Mouse (Mus musculus) frontal cortex, postnatal 10 days (tissue): ENCODE data around the gene Baz1a.
"Not testable (repeated sequence)": the region's sequence is repeated elsewhere in the genome, so short reads cannot be mapped to it uniquely, and the experiment has no call there.

Experiments
- DNase-seq, 2 experiments: peaks; one replicate each; pipeline ENCODE4 v3.0.0; 2022; ENCODE audit warnings: low spot score in 2 of 2, mixed read lengths in 1 of 2

The Baz1a gene

GRCm38 (mm10) chr12:55007361-55008008, 6.7 kb downstream of the Baz1a start:
- DNase-seq, result no peak

- no peak for DNase-seq
Observed at GRCm38 (mm10) chr12:55006071-55006470, 8.1 kb downstream of the Baz1a start.

DNA sequence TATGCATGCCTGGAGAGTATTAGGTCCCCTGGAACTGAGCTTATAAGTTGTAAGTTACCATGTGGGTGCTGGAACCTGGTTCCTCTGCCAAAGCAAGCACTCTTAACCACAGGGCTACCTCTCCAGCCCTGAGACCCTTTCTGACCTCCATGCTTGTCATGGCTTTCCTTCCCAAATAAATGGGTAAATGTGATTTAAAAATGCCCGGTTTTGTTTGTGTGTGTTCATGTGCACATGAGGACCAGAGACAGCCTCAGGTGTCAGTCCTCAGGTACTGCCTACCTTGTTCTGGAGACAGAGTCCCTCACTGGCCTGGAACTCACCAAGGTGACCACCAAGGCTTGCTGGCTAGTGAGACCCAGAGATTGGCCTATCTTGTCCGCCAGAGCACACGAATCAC, 9.8 kb downstream of the Baz1a start:
- no peak for DNase-seq

- no peak for DNase-seq
Observed at GRCm38 (mm10) chr12:55003843-55004242, 10.3 kb downstream of the Baz1a start.

GRCm38 (mm10) chr12:55002532-55002931, 11.6 kb downstream of the Baz1a start:
- DNase-seq, result not testable (repeated sequence)

DNA sequence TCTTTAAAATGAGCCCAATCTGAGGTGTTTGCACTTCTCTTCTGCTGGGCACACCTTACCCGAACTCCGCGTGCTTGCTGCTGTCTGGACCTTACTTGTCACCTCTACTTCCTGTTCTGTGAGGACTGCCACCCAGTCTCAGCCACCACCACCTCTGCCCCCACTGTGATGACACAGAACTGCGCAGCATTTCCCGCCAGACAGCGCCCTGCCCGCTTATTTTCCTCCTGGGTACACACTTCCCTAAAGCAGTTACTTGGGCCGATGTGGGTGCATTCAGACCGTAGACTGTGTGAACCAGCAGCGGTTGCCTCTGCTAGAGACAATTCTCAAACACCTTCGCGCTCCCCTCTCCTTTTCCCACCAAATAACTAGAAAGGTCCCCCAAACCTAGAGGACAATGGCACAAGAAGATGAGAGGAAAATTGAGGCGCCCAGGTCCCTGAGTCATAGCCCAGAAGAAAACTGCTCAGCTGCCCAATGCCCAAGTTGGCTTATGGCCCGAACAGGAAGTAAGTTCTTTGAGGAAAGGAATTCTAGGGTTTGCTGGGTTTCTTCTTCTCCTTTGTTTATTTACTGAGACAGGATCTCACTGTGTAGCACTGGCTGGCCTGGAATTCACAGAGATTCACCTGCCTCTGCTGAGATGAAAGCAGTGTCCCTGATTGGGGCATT, 15.0 kb downstream of the Baz1a start:
- no peak for DNase-seq

DNA sequence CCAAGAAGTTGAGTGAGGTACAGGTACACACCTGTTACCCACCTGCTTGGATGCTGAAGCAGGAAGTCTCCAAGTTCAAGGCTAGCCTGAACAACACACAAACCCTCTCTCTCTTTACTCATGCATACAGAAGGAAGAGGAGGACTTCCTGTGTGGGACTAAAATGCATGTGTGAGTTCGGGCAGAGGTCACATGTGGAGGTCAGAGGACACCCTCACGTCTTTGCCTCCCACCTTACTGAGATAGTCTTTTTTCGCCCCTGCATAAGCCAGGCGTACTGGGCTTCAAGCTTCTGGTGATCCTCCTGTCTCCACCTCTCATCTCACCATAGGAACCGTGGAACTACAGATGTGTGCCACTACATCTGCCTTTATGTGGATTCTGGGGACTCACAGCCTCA, 15.7 kb downstream of the Baz1a start:
- DNase-seq, result no peak

- DNase-seq, result no peak
Observed at GRCm38 (mm10) chr12:54996979-54997474, 17.1 kb downstream of the Baz1a start.

- no peak for DNase-seq
Observed at GRCm38 (mm10) chr12:54995965-54996364, 18.2 kb downstream of the Baz1a start.

DNA sequence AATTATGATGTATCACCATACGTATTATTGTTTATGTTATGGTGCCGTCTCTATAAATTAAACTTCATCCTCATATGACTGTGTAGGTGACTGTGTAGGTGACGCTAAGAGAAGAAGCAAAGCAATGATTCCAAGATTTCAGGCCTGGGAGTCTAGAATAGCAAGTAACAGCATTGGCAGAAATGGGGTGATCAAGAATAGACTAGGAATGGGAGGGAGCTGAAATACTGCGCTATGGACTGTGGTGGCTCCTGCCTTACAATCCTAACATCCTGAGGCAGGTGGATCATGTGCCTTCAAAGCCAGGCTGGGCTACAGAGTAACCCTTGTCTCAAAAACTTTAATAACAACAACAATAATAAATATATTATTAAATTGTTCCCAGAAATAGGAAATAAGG, 19.7 kb downstream of the Baz1a start:
- DNase-seq, result no peak

DNA sequence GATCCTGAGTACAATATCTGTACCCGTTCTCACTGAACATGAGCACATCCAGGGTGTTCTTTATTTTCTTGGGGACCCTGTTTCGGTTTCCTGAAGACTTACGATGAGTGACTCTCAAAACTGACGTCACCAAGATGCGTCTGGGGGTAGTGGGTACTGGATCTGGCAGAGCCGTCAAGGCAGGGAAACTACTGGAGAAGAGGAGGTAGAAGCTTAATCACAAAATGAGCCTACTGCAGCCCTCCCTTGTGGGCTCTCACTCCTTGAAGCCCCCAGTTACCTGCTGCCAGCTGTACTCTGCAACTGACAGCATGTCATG, 20.1 kb downstream of the Baz1a start:
- DNase-seq, result no peak

DNA sequence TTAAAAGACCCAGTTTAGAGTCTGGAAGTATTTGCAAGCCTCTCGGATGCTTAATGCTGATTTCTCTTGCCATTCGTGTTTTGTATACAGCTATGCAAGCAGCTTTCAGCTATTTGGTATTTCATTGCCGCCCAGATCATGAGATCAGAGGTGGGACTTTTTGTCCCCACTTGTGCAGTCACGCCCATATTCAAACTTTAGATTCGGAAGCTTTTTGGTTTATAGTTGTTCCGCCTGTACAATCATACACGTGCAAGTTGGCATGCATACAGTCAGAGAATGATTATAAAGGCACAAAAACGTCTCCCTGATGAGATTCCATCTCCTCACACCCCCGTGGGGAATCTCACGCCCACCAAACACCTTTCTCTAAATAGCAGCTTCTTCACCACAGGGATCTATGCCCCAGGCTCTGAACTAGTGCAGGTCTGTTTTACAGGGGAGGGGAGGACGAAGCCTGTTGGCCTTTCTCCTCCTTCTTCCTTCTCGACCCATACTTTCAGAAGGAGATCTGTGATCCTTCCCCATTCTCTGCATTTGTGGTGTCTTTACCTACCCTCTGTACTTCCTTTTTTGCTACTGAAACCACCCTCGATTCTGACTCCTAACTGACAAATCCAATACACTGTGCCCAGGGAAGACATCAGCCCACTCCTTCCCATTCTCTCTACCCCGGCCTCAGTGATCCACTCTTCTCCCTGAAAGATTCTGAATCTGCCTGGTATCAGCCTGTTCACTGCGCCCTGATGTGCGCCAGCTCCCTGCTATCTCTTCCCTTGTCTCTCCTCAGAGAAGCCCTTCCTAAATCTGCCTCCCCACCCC, 20.7 kb downstream of the Baz1a start:
- no peak for DNase-seq

GRCm38 (mm10) chr12:54992814-54993213, 21.3 kb downstream of the Baz1a start:
- no peak for DNase-seq

GRCm38 (mm10) chr12:54988323-54988850, 25.8 kb downstream of the Baz1a start:
- no peak for DNase-seq

GRCm38 (mm10) chr12:54987156-54987555, 27.0 kb downstream of the Baz1a start:
- no peak for DNase-seq

GRCm38 (mm10) chr12:54986052-54986717, 28.0 kb downstream of the Baz1a start, which contains the start of gene Gm20403:
TSS of gene Gm20403 (minus strand) at chr12:54986529.
- DNase-seq, result peak in 1 of 2 experiments; percentile 43

- DNase-seq, result peak; percentile 16 to 49
Observed at GRCm38 (mm10) chr12:54985257-54986051, 28.7 kb downstream of the Baz1a start.

DNA sequence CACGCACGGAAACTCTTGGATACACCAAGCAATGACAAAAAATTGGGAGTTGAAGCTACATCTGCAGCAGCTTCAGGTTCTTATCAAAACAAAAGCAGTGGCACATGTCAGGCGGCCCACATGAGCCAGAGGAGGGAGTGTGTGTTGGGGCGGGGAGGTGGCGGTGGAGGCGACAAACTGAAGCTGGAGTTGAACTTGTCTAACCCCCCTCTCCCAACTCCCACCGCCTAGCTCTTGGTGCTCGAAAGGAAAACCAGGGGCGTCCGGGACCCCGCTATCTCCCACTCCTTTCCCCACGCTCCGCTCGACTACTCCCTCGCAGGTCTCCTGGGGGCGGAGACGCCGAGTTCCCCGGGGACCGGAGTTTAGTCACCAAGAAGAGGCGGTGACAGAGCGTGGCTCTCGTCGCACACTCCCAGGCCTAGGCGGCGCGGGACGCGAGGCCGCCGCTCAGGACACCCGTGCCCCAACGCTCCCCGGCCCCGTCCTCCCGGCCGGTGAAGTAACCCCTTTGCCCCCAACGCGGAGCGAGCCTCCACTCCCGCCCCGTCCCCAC, 29.4 kb downstream of the Baz1a start:
- peak; percentile 18 to 38 for DNase-seq

DNA sequence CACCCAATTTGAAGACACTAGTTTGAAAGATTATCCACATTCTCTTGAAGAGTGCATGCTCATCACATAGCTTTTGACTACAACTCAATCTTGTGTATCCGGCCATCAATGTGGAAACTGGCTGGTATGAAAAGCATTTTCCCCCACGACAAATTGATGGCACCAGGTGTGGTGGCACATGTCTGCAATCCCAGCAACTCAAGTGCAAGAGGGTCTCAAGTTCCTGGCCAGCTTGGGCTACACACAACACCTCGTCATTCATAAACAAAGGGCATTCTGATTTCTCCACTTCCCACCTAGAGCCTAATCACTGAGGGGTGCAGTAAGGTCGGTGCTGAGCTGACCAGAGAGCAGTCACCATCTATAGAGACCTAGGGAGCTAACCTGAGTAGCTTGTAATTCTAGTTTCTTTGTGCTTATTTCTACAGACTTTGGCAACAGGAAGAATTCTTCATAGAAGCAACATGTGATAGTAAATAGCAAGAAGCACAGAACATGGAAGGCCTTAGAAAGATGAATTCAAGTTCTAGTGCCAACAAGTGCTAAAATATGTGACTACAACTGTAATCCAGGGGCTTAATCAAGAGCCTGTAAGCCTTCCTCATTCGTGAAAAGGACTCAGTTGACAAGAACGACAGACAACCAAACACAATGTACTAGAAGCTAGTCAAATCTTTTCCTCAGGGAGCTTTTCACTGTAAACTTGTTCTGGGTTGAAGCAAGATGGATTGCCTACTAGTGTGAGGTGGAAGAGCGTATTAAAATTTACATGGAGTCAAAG, 31.0 kb downstream of the Baz1a start:
- DNase-seq, result no peak

DNA sequence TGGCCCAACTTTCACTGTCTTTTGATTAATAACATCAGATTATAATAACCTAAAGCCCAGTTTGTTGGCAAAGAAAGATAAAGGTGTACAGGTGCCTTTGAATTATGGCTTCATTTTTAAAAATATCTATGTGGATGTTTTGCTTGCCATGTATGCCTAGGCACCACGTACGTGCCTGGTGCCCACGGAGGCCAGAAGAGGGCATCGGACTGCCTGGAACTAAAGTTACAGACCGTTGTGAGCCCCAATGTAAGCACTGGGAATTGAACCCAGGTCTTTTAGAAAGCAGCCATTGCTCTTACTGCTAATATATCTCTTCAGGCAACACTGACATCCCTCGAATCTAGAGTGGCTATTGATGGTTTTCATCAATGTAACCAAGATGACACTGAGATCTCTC, 32.2 kb downstream of the Baz1a start:
- DNase-seq, result no peak
